Mouse (Mus musculus): ENCODE data around the gene Hook2. TPM values are rescaled to one million over a fixed set of nuclear protein-coding genes. Genes with fewer than 3 reads are reported as not detected.

The Hook2 gene
- total and polyA plus RNA-seq, 2 experiments from 2014 or later: 21.4 to 40.1 TPM

DNA sequence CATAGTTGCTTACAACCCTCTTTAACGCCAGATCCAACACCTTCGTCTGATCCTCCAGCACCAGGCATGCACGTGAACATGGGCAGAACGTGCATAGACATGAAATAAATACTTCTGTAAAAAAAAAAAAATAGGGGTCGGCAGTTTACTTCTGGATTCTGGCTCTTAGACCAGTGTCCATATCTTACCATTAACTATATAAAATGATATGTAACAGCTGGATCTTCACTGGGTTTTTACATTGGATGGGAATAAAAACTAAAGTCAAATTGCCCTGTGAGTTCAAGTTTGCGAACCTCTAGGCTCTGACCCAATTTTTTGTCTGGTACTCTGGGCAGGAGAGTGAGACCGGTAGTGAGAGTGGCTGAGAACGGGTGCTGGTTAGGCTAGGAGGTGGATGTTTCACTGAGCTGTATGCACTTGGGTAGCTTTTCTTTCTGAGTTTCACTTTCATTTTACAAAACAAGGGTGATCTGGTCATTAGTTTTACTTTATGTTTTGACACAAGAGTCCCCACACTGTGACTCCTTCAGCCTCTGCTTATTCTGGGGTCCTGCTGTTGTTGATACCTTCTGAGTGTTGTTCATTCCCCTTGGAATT lies 15.8 kb upstream of the Hook2 start:
- H3K4me2 ChIP-seq (ENCODE audit: low read depth, low read length, poor library complexity, severe bottlenecking): no peak overlapping the region
- H3K27me3 ChIP-seq (ENCODE audit: insufficient read depth, low read length): no peaks in the 10 kb centered on the region
- TF ChIP-seq CTCF (IDR thresholded peaks at IDR 0.05): no peak
- no peak overlapping the region for H3K27ac ChIP-seq (ENCODE audit: low read depth, low read length)
- ATAC-seq (ENCODE audit: low FRiP score): no peak
- 80% methylated on average over 8 of the region's 8 CpGs for WGBS
- no peak for DNase-seq (ENCODE audit: low spot score)
- peaks cover 20% of the 10 kb centered on the region for H3K36me3 ChIP-seq (ENCODE audit: insufficient read depth, low read length)
- no peaks in the 10 kb centered on the region for H3K9me3 ChIP-seq (ENCODE audit: low read length)
- no peak overlapping the region for H3K4me3 ChIP-seq (ENCODE audit: low read depth, low read length)
- H3K4me1 ChIP-seq (ENCODE audit: insufficient read depth, low read length): peaks cover 26% of the 10 kb centered on the region
- H3K9ac ChIP-seq (replicated peaks; ENCODE audit: low read length, poor library complexity, severe bottlenecking): no peak overlapping the region

DNA sequence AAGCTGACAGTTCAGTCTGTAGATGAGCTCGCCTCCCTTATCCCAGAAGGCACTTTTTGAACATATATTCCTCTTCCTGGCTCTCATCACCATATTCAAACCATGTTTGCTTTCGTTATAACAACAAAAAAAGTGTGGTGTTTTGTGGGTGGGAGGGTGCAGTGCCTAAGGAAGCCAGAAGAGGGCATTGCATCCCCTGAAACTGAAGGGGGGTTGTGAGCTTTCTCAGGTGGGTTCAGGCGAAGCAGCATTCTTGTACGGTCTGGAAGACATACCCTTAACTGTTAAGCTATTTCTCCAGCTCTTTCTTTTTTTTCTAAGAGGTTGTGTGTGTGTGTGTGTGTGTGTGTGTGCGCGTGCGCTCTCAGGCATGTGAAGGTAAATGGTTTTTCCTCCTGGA lies 15.0 kb upstream of the Hook2 start:
- WGBS: 33% methylated on average over 7 of the region's 7 CpGs
- H3K4me1 ChIP-seq (ENCODE audit: insufficient read depth, low read length): peaks cover 29% of the 10 kb centered on the region

DNA sequence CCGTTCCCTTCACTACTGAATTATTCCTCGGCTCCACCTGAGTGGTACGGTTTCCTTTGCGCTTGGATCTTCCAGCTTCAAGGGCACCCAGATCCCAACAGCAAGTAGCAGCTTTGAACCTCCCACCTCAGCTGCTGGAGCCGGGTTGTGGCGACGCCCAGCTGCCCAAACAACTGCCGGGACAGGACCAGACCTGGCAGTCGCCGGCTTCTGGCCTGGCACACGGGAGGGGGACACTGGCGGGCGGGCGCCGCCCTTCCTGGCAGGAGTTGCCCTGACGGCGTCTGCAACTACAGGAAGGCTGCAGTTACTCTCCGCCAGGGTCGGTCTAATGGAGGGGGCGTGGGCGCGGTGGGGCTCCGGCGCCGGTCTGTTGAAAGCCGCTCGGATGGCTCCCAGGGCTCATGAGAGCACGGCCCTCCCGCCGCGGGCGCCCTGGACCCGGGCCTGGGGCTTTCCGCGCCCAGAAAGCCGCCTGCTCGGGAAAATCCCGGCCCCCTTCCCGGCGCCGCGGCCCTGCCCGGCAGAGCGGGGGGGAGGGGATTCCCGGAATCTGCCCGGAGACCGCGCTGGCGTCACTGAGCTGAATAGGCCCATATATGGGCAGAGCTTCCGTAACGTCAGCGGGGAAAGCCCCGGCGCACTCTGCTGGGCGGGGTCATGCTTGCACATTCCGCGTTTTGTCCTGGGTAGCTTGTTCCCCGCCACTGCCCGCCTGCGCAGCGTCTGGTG lies 14.2 kb upstream of the Hook2 start:
- peaks cover 25% of the 10 kb centered on the region for H3K4me1 ChIP-seq (ENCODE audit: insufficient read depth, low read length)
- 0 out of 2 replicates have a peak overlapping the region, but pooled peaks have one; percentile 18 for H3K27ac ChIP-seq (ENCODE audit: low read depth, low read length)
- DNase-seq (ENCODE audit: low spot score) (peak; percentile 91), ATAC-seq (ENCODE audit: low FRiP score) (peak; percentile 72)
- 0 out of 2 replicates have a peak overlapping the region, but pooled peaks have one; percentile 54 for H3K9ac ChIP-seq (replicated peaks; ENCODE audit: low read length, poor library complexity, severe bottlenecking)
- no peaks in the 10 kb centered on the region for H3K9me3 ChIP-seq (ENCODE audit: low read length)
- peak overlapping the region; percentile 56 for H3K4me3 ChIP-seq (ENCODE audit: low read depth, low read length)
- peak; percentile 35; the same call in 1 of the 2 replicates for TF ChIP-seq CTCF (IDR thresholded peaks at IDR 0.05)
- peak overlapping the region; percentile 100 for H3K4me2 ChIP-seq (ENCODE audit: low read depth, low read length, poor library complexity, severe bottlenecking)
- H3K27me3 ChIP-seq (ENCODE audit: insufficient read depth, low read length): no peaks in the 10 kb centered on the region
- peaks cover 16% of the 10 kb centered on the region for H3K36me3 ChIP-seq (ENCODE audit: insufficient read depth, low read length)
- 2% methylated on average over 60 of the region's 61 CpGs for WGBS

More for the DNA sequence above, 15.0 kb upstream of the Hook2 start:
- H3K4me3 ChIP-seq (ENCODE audit: low read depth, low read length): no peak overlapping the region
- ATAC-seq (ENCODE audit: low FRiP score): no peak
- H3K36me3 ChIP-seq (ENCODE audit: insufficient read depth, low read length): peaks cover 20% of the 10 kb centered on the region
- no peaks in the 10 kb centered on the region for H3K9me3 ChIP-seq (ENCODE audit: low read length)
- DNase-seq (ENCODE audit: low spot score): peak; percentile 55
- no peaks in the 10 kb centered on the region for H3K27me3 ChIP-seq (ENCODE audit: insufficient read depth, low read length)
- no peak overlapping the region for H3K9ac ChIP-seq (replicated peaks; ENCODE audit: low read length, poor library complexity, severe bottlenecking)
- H3K4me2 ChIP-seq (ENCODE audit: low read depth, low read length, poor library complexity, severe bottlenecking): no peak overlapping the region
- peak; percentile 87 for TF ChIP-seq CTCF (IDR thresholded peaks at IDR 0.05)
- H3K27ac ChIP-seq (ENCODE audit: low read depth, low read length): 0 out of 2 replicates have a peak overlapping the region, but pooled peaks have one; percentile 18

DNA sequence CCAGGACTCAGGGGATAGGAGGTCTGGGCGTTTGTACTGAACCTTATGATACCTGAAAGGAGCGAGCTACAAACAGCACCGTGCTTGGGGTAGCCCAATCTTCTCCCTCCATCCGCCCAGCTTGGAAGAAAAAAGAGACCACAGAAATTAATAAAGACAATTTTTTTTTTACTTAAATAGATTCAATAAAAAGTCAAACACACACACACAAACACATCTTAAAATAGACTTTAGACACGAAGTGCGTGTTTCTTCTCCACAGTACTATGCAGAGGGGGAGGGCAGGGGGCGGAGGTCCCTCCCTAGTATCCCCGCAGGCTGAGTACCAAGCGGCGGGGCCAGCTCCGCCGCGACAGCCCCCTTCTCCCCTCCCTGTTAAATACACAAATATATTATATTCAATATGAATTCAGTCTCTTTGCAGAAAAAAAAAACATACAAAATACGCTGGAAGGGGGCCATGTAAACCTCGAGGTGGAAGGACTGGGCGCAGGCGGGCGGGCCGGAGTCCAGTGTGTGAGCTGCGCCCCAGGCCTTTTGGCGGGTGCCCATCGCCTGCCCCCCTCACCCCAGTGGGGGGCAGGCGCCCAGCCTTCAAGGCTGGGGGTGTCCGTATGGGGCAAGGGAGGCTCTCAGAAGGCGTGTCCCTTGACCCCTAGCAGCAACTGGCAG lies 13.5 kb upstream of the Hook2 start:
- H3K4me1 ChIP-seq (ENCODE audit: insufficient read depth, low read length): peaks cover 25% of the 10 kb centered on the region

DNA sequence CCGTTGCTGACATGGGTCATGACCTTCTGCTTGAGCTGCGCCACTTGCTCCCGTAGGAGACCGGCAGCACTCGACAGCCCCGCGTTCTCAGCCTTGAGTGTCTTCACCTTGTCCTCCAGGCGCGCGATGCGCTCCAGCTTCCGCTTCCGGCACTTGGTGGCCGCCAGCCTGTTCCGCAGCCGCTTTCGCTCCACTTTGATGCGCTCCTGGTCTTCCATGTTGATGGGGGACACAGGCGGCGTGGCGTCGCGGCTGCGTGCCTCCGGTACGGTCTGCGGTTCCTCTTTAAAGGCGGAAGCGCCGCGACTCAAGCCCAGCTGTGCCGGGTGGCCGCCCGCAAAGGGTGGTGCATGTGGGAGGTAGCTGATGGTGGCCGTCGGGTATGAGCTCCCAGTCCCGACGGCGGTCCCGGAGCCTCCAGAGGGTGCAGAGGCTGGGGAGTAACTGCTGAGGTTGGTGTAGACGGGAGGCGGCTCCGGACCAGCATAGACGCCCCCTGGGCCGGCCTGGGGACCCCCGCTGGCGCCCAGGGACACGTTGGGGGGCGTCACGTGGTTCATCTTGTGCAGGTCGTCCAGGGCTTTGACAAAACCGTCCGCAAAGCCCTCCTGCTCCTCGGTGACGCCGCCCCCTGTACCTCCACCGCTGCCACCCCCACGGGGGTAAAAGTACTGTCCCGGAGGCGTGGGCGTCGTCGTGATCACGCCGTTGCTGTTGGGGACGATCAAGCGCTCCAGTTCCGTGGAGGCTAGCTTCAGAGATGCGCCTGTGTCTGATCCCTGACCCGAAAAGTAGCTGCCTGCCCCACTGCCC lies 12.8 kb upstream of the Hook2 start:
- Histone ChIP-seq H3K4me2 (ENCODE audit: low read depth, low read length, poor library complexity, severe bottlenecking) (peak overlapping the region; percentile 100), H3K9ac (replicated peaks; ENCODE audit: low read length, poor library complexity, severe bottlenecking) (peak overlapping the region; percentile 66), H3K9me3 (ENCODE audit: low read length) (no peaks in the 10 kb centered on the region), H3K27me3 (ENCODE audit: insufficient read depth, low read length) (no peaks in the 10 kb centered on the region), H3K4me1 (ENCODE audit: insufficient read depth, low read length) (peaks cover 25% of the 10 kb centered on the region), H3K36me3 (ENCODE audit: insufficient read depth, low read length) (peaks cover 7% of the 10 kb centered on the region; the same call in 1 of the 2 replicates), H3K27ac (ENCODE audit: low read depth, low read length) (peak overlapping the region; percentile 55), H3K4me3 (ENCODE audit: low read depth, low read length) (peak overlapping the region; percentile 56)
- DNase-seq (ENCODE audit: low spot score) (peak; percentile 56), ATAC-seq (ENCODE audit: low FRiP score) (no peak)
- WGBS: 1% methylated on average over 69 of the region's 70 CpGs
- TF ChIP-seq CTCF (IDR thresholded peaks at IDR 0.05): no peak

More for the DNA sequence above, 13.5 kb upstream of the Hook2 start:
- H3K27me3 ChIP-seq (ENCODE audit: insufficient read depth, low read length): no peaks in the 10 kb centered on the region
- no peak overlapping the region for H3K27ac ChIP-seq (ENCODE audit: low read depth, low read length)
- TF ChIP-seq CTCF (IDR thresholded peaks at IDR 0.05): no peak
- peak overlapping the region; percentile 100 for H3K4me2 ChIP-seq (ENCODE audit: low read depth, low read length, poor library complexity, severe bottlenecking)
- H3K36me3 ChIP-seq (ENCODE audit: insufficient read depth, low read length): peaks cover 10% of the 10 kb centered on the region
- peak overlapping the region; percentile 54 for H3K9ac ChIP-seq (replicated peaks; ENCODE audit: low read length, poor library complexity, severe bottlenecking)
- ATAC-seq (ENCODE audit: low FRiP score) (no peak), DNase-seq (ENCODE audit: low spot score) (no peak)
- no peaks in the 10 kb centered on the region for H3K9me3 ChIP-seq (ENCODE audit: low read length)
- H3K4me3 ChIP-seq (ENCODE audit: low read depth, low read length): peak overlapping the region; percentile 56
- 2% methylated on average over 25 of the region's 25 CpGs for WGBS

All from midbrain, postnatal 0 days (tissue).